Mouse (Mus musculus) megakaryocyte-erythroid progenitor cell, adult 5 weeks (primary cell): Measurements from ENCODE around the gene Pcnt. TPM values are rescaled to one million over a fixed set of nuclear protein-coding genes. Genes with fewer than 3 reads are reported as not detected.

Source experiments
- polyA plus RNA-seq: library from polyadenylated mRNA; stranded (reverse); fragments of >175 nt; gene quantifications from 2 replicates; pipeline ENCODE4 v1.2.3, GENCODE M21; 2012

Pcnt gene
- polyA plus RNA-seq = 47.7 and 65.0 TPM in 2 replicates

GRCm38 (mm10) chr10:76442178-76443088, at the start of gene Pcnt:
Gene Pcnt (minus strand): TSS chr10:76442786.

GRCm38 (mm10) chr10:76468203-76469162, 25.9 kb upstream of the Pcnt start, which contains the start of the genes Mcm3ap and Ybey:
Gene Mcm3ap (plus strand): TSS chr10:76468927.
Gene Ybey (minus strand): TSS chr10:76469114.

GRCm38 (mm10) chr10:76448851-76449250, 6.3 kb upstream of the Pcnt start, which contains the start of gene 2610028H24Rik:
Gene 2610028H24Rik (plus strand): TSS chr10:76449081.

GRCm38 (mm10) chr10:76440281-76440680, 2.3 kb downstream of the Pcnt start, which contains the start of gene AC141477.1:
Gene AC141477.1 (minus strand): TSS chr10:76440444.

GRCm38 (mm10) chr10:76344711-76345539, 97.7 kb downstream of the Pcnt start, which contains the start of gene Dip2a:
Gene Dip2a (minus strand): TSS chr10:76345291.

Other genes starting within 250 kb of the Pcnt start
- 2.8 and 3.6 TPM in 2 replicates for gene Prmt2, start 204.9 kb downstream of the Pcnt start, polyA plus RNA-seq
- gene S100b, start 188.9 kb downstream of the Pcnt start, polyA plus RNA-seq = not detected in 2 replicates
- 1.5 TPM in 2 replicates for gene Dip2a, start 97.5 kb downstream of the Pcnt start, polyA plus RNA-seq
- gene AC141477.1, start 2.3 kb downstream of the Pcnt start, polyA plus RNA-seq = not detected in 2 replicates
- not detected in 2 replicates for gene 2610028H24Rik, start 6.3 kb upstream of the Pcnt start, polyA plus RNA-seq
- 23.3 and 33.0 TPM in 2 replicates for gene Mcm3ap, start 26.1 kb upstream of the Pcnt start, polyA plus RNA-seq
- 0.60 and 0.83 TPM in 2 replicates for gene Ybey, start 26.3 kb upstream of the Pcnt start, polyA plus RNA-seq
- 7.1 and 7.8 TPM in 2 replicates for gene Lss, start 88.8 kb upstream of the Pcnt start, polyA plus RNA-seq
- gene Spatc1l, start 119.5 kb upstream of the Pcnt start, polyA plus RNA-seq = not detected in 2 replicates
- not detected in 2 replicates for gene Ftcd, start 132.9 kb upstream of the Pcnt start, polyA plus RNA-seq
- 0.02 and 0.05 TPM in 2 replicates for gene Col6a2, start 180.8 kb upstream of the Pcnt start, polyA plus RNA-seq